Mouse (Mus musculus) olfactory bulb, adult 2 months (tissue): ENCODE results near the gene Cyb5r3.

Experiments used
- CTCF ChIP-seq: fragments of 200-500 bp; IDR thresholded peaks from 2 replicates; pipeline ENCODE4 v1.5.1; 2012; ENCODE audit warnings: low read depth, mild to moderate bottlenecking, low read length, moderate library complexity; ENCODE audit not compliant: insufficient read depth
- POLR2A ChIP-seq: fragments of 200-500 bp; IDR thresholded peaks from 2 replicates; pipeline ENCODE4 v1.6.1; 2012; ENCODE audit warnings: mild to moderate bottlenecking, low read depth, low read length, moderate library complexity; ENCODE audit not compliant: insufficient read depth

- TF ChIP-seq POLR2A (no peak), CTCF (no peak)
These were observed 37.8 kb upstream of the Cyb5r3 start for GRCm38 (mm10) chr15:83210229-83210628.
